Mouse (Mus musculus): ENCODE data around the gene Acoxl. TPM values are rescaled to one million over a fixed set of nuclear protein-coding genes. Genes with fewer than 3 reads are reported as not detected.

The Acoxl gene
- polyA plus RNA-seq, 1 experiment from 2014 or later, result not detected

DNA sequence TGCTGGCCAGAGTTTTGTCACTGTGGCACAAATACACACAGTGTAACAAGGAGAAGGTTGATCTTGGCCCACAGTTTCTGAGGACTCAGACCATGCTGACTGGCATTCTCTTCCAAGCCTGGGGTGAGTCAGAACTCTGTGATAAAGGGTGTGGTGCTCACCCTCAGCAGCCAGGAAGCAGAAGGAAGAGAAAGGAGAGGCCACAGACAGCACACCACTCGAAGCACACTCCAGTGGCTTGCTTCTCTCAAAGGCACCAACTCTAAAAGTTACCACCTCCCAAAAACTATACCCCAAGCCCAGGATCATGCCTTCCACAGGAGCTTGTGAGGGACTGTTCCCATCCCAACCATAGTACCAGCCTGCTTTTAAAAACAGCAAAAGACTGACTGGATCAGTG, 220.0 kb downstream of the Acoxl start:
- Histone ChIP-seq H3K9ac (replicated peaks; ENCODE audit: low read depth, low read length) (no peak overlapping the region), H3K27me3 (replicated peaks; ENCODE audit: control insufficient read depth, insufficient read depth, low read length) (no peaks in the 10 kb centered on the region), H3K4me3 (replicated peaks; ENCODE audit: low read length) (no peak overlapping the region), H3K36me3 (ENCODE audit: control insufficient read depth, insufficient read depth) (no peaks in the 10 kb centered on the region), H3K4me2 (ENCODE audit: low read length) (no peak overlapping the region), H3K4me1 (replicated peaks; ENCODE audit: control insufficient read depth, insufficient read depth, low read length) (no peaks in the 10 kb centered on the region), H3K27ac (ENCODE audit: low read length) (no peak overlapping the region), H3K9me3 (ENCODE audit: control insufficient read depth, low read length) (no peaks in the 10 kb centered on the region)
- WGBS, result 71% methylated on average over 1 of the region's 1 CpGs
- ATAC-seq, result no peak

DNA sequence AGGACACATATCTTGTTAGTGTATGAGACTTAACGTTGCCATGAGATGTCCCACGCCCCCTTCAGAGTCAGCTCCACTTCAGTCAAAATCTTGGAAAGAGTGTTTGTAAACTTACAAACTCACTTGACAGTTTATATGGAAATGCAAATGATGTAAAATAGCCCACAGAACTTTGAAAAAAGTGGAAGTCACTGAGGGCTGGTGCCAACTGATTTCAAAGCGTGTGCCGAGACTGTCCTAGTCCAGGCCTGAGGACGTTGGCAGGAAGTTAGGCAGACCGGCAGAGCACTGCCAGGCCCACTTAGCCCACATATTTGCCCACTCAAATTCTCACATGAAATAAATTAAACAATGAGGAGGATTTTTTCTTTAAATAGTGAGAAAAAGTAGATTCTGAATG, 221.5 kb downstream of the Acoxl start:
- no peak for ATAC-seq
- Histone ChIP-seq H3K4me2 (ENCODE audit: low read length) (no peak overlapping the region), H3K4me1 (replicated peaks; ENCODE audit: control insufficient read depth, insufficient read depth, low read length) (no peaks in the 10 kb centered on the region), H3K27me3 (replicated peaks; ENCODE audit: control insufficient read depth, insufficient read depth, low read length) (no peaks in the 10 kb centered on the region), H3K4me3 (replicated peaks; ENCODE audit: low read length) (no peak overlapping the region), H3K27ac (ENCODE audit: low read length) (no peak overlapping the region), H3K9ac (replicated peaks; ENCODE audit: low read depth, low read length) (no peak overlapping the region), H3K36me3 (ENCODE audit: control insufficient read depth, insufficient read depth) (no peaks in the 10 kb centered on the region), H3K9me3 (ENCODE audit: control insufficient read depth, low read length) (no peaks in the 10 kb centered on the region)
- 57% methylated on average over 6 of the region's 6 CpGs for WGBS

DNA sequence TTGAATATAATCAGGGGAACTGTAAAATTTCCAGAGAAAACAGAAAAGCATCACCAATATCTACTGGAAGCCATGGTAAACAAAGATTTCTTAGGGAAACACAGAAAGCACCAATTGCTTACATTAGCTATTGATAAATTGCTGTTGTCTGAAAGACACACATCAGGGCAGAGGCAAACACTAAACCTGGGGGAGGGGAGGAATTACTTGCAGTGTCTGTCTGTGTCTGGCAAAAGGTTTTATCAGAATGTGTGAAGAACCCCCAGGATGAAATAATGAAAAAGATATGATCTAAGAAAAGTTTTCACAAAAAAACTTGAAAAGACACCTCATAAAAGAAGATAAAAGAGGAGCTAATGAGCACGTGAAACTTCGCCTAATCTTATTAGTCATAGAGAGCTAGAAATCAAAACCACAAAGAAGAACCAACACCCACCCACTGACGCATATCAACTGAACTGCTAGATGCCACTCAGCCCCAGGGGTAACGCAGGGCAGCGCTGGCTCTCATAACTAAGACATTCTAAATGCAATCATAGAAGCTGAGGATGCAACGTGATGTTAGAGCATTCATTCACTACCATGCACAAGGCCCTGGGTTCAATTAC, 222.1 kb downstream of the Acoxl start:
- Histone ChIP-seq H3K4me3 (replicated peaks; ENCODE audit: low read length) (no peak overlapping the region), H3K36me3 (ENCODE audit: control insufficient read depth, insufficient read depth) (no peaks in the 10 kb centered on the region), H3K4me1 (replicated peaks; ENCODE audit: control insufficient read depth, insufficient read depth, low read length) (no peaks in the 10 kb centered on the region), H3K4me2 (ENCODE audit: low read length) (no peak overlapping the region), H3K9me3 (ENCODE audit: control insufficient read depth, low read length) (no peaks in the 10 kb centered on the region), H3K9ac (replicated peaks; ENCODE audit: low read depth, low read length) (no peak overlapping the region), H3K27ac (ENCODE audit: low read length) (no peak overlapping the region), H3K27me3 (replicated peaks; ENCODE audit: control insufficient read depth, insufficient read depth, low read length) (no peaks in the 10 kb centered on the region)
- no peak for ATAC-seq
- 37% methylated on average over 6 of the region's 6 CpGs for WGBS

DNA sequence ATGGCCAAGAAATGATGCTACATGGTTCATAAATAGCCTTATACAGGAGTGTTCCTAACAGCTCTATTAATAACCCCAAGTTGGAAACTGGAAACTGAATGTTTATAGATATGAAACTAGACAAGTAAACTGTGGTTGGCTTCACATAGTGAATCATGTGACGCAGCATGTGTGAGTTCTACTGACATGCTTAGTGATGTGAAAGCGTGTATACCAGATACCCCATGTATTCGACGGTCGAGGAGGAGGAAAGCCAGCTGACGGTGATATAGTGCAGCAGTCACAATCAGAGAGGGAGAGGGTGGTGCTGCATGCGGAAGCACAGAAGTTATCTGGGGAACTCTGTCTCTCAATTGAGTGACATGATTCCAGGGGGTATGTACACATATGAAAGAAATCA, 222.8 kb downstream of the Acoxl start:
- H3K9ac ChIP-seq (replicated peaks; ENCODE audit: low read depth, low read length), result no peak overlapping the region
- H3K9me3 ChIP-seq (ENCODE audit: control insufficient read depth, low read length), result no peaks in the 10 kb centered on the region
- no peak for ATAC-seq
- no peaks in the 10 kb centered on the region for H3K27me3 ChIP-seq (replicated peaks; ENCODE audit: control insufficient read depth, insufficient read depth, low read length)
- H3K4me3 ChIP-seq (replicated peaks; ENCODE audit: low read length), result no peak overlapping the region
- no peaks in the 10 kb centered on the region for H3K4me1 ChIP-seq (replicated peaks; ENCODE audit: control insufficient read depth, insufficient read depth, low read length)
- no peak overlapping the region for H3K4me2 ChIP-seq (ENCODE audit: low read length)
- H3K27ac ChIP-seq (ENCODE audit: low read length), result no peak overlapping the region
- 86% methylated on average over 7 of the region's 7 CpGs for WGBS
- H3K36me3 ChIP-seq (ENCODE audit: control insufficient read depth, insufficient read depth), result no peaks in the 10 kb centered on the region

DNA sequence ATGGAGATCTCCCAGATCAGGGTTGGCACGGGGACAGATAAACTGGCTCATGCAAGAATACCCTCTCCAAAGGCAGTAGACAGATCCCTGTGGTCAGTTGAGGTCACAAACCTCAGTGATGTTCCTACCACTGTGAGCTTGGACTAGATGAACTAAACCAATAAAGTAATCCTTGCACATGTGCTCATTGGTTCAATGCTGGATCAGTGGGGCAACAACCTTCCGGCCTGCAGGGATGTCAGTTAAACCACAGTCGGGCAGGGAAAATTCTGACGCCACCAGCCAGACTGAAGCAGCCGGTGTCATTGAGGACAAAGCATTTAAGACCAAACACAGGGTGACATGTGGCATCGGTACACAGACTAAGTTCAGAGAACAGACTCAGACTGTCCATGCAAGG, 224.1 kb downstream of the Acoxl start:
- Histone ChIP-seq H3K36me3 (ENCODE audit: control insufficient read depth, insufficient read depth) (no peaks in the 10 kb centered on the region), H3K27me3 (replicated peaks; ENCODE audit: control insufficient read depth, insufficient read depth, low read length) (no peaks in the 10 kb centered on the region), H3K9ac (replicated peaks; ENCODE audit: low read depth, low read length) (no peak overlapping the region), H3K27ac (ENCODE audit: low read length) (no peak overlapping the region), H3K4me2 (ENCODE audit: low read length) (no peak overlapping the region), H3K9me3 (ENCODE audit: control insufficient read depth, low read length) (no peaks in the 10 kb centered on the region), H3K4me1 (replicated peaks; ENCODE audit: control insufficient read depth, insufficient read depth, low read length) (no peaks in the 10 kb centered on the region), H3K4me3 (replicated peaks; ENCODE audit: low read length) (no peak overlapping the region)
- 94% methylated on average over 6 of the region's 6 CpGs for WGBS
- no peak for ATAC-seq

DNA sequence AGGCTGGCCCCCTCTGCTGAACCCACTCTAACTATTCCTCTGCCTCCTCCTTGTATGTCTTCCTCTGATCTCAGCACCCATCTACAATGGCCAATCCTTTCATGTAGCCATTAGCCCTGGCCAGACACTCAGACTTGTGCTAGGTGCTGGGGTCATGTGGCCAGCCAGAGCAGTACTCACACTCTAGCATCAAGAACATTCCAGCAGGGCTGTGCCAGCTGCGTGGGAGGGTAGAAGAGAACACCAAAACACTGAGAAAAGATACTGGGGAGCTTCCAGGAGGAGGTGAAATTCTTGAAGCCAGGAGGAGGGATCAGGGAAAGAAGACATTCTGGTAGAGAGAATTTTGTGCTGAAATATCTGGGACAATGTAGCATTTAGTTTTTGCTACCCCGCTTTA, 226.3 kb downstream of the Acoxl start:
- Histone ChIP-seq H3K9ac (replicated peaks; ENCODE audit: low read depth, low read length) (no peak overlapping the region), H3K27ac (ENCODE audit: low read length) (no peak overlapping the region), H3K36me3 (ENCODE audit: control insufficient read depth, insufficient read depth) (no peaks in the 10 kb centered on the region), H3K4me1 (replicated peaks; ENCODE audit: control insufficient read depth, insufficient read depth, low read length) (no peaks in the 10 kb centered on the region), H3K4me2 (ENCODE audit: low read length) (no peak overlapping the region), H3K9me3 (ENCODE audit: control insufficient read depth, low read length) (no peaks in the 10 kb centered on the region), H3K27me3 (replicated peaks; ENCODE audit: control insufficient read depth, insufficient read depth, low read length) (no peaks in the 10 kb centered on the region), H3K4me3 (replicated peaks; ENCODE audit: low read length) (no peak overlapping the region)
- no peak for ATAC-seq
- 90% methylated on average over 2 of the region's 2 CpGs for WGBS

DNA sequence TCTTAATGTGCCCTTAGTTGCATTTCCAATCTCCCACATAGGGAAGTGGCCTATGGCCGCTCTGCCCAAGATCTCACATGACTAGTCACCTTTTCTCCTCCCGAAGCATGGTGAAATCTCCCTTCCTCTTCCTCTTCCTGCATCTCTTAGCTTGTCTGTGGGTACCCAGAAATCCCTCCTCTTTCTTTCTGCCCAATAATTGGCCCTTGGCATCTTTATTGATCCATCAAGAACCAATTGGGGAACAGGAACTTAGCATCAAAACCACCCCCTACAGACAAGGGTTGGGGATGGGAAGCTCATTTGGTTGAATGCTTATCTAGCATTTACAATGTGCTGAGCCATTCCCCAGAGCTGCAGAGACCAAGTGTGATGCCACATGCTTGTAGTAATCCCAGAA, 226.9 kb downstream of the Acoxl start:
- no peaks in the 10 kb centered on the region for H3K27me3 ChIP-seq (replicated peaks; ENCODE audit: control insufficient read depth, insufficient read depth, low read length)
- no peaks in the 10 kb centered on the region for H3K36me3 ChIP-seq (ENCODE audit: control insufficient read depth, insufficient read depth)
- WGBS, result 87% methylated on average over 2 of the region's 2 CpGs
- ATAC-seq, result no peak
- H3K4me1 ChIP-seq (replicated peaks; ENCODE audit: control insufficient read depth, insufficient read depth, low read length), result no peaks in the 10 kb centered on the region
- no peak overlapping the region for H3K4me3 ChIP-seq (replicated peaks; ENCODE audit: low read length)
- H3K4me2 ChIP-seq (ENCODE audit: low read length), result no peak overlapping the region
- no peaks in the 10 kb centered on the region for H3K9me3 ChIP-seq (ENCODE audit: control insufficient read depth, low read length)
- H3K27ac ChIP-seq (ENCODE audit: low read length), result no peak overlapping the region
- H3K9ac ChIP-seq (replicated peaks; ENCODE audit: low read depth, low read length), result no peak overlapping the region

DNA sequence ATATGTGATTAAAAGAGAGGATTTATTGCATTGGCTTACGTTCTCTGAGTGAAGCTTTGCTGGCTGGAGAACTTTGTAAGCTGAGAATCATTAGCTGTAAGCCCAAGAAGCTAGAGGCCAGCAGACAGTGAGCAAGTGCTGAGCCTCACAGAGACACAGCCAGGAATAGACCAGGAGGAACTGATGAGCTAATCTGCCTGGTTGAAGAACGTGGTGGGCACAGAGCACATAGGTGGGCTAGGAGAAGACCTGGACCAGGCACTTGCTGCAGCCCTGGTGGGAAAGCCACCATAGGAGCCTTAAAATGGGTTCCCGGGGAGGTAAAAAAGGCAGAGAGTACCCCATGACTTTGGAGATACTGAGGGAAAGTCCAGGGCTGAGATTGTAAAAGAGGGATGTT, 228.5 kb downstream of the Acoxl start:
- Histone ChIP-seq H3K4me3 (replicated peaks; ENCODE audit: low read length) (no peak overlapping the region), H3K9ac (replicated peaks; ENCODE audit: low read depth, low read length) (no peak overlapping the region), H3K27ac (ENCODE audit: low read length) (no peak overlapping the region), H3K4me1 (replicated peaks; ENCODE audit: control insufficient read depth, insufficient read depth, low read length) (no peaks in the 10 kb centered on the region), H3K9me3 (ENCODE audit: control insufficient read depth, low read length) (no peaks in the 10 kb centered on the region), H3K27me3 (replicated peaks; ENCODE audit: control insufficient read depth, insufficient read depth, low read length) (no peaks in the 10 kb centered on the region), H3K36me3 (ENCODE audit: control insufficient read depth, insufficient read depth) (no peaks in the 10 kb centered on the region), H3K4me2 (ENCODE audit: low read length) (no peak overlapping the region)
- ATAC-seq, result no peak
- WGBS, result 77% methylated on average over 3 of the region's 3 CpGs

DNA sequence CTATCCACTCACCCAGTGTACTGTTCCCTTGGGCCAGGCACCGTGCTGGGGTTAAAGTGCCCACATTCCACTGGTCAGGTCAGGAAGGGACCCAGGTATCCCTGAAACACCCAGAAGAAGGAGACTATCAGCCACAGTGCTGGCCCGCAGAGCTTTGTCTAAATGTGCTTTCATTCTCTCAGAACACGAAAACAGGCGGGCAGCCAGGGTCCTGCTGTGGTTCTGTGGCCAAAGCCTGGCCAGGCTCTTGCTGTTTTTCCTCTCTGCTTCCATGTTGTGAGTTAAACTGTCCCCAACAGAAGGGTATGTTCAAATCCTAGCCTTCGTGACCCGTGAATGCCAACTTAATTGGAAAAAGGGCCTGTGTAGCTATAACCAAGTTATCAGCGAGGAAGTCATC, 228.9 kb downstream of the Acoxl start:
- 82% methylated on average over 7 of the region's 7 CpGs for WGBS
- no peak overlapping the region for H3K27ac ChIP-seq (ENCODE audit: low read length)
- no peaks in the 10 kb centered on the region for H3K36me3 ChIP-seq (ENCODE audit: control insufficient read depth, insufficient read depth)
- no peak overlapping the region for H3K9ac ChIP-seq (replicated peaks; ENCODE audit: low read depth, low read length)
- no peak overlapping the region for H3K4me2 ChIP-seq (ENCODE audit: low read length)
- no peaks in the 10 kb centered on the region for H3K27me3 ChIP-seq (replicated peaks; ENCODE audit: control insufficient read depth, insufficient read depth, low read length)
- no peaks in the 10 kb centered on the region for H3K9me3 ChIP-seq (ENCODE audit: control insufficient read depth, low read length)
- H3K4me3 ChIP-seq (replicated peaks; ENCODE audit: low read length), result no peak overlapping the region
- ATAC-seq, result no peak
- H3K4me1 ChIP-seq (replicated peaks; ENCODE audit: control insufficient read depth, insufficient read depth, low read length), result no peaks in the 10 kb centered on the region

DNA sequence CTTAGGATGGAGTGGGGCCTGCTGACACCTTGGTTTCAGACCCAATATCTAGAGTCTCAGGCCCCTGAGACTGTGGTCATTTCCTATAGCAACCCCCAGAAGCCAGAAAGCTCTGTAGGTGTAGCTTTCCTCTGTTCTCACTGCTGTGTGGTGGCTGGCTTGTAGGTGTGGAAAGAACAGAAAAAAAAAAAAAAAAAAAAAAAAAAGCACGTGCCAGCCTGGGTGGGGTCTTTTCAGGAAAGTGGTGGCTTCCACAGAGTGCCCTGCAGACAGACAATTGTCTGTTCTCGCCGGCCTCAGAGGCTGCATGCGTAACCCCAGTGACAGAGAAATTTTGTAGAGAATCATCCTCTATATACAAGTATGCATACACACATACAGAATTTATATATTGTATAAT, 229.5 kb downstream of the Acoxl start:
- 72% methylated on average over 4 of the region's 4 CpGs for WGBS
- H3K4me3 ChIP-seq (replicated peaks; ENCODE audit: low read length), result no peak overlapping the region
- no peaks in the 10 kb centered on the region for H3K27me3 ChIP-seq (replicated peaks; ENCODE audit: control insufficient read depth, insufficient read depth, low read length)
- H3K4me2 ChIP-seq (ENCODE audit: low read length), result no peak overlapping the region
- no peak overlapping the region for H3K9ac ChIP-seq (replicated peaks; ENCODE audit: low read depth, low read length)
- H3K27ac ChIP-seq (ENCODE audit: low read length), result no peak overlapping the region
- no peaks in the 10 kb centered on the region for H3K9me3 ChIP-seq (ENCODE audit: control insufficient read depth, low read length)
- H3K36me3 ChIP-seq (ENCODE audit: control insufficient read depth, insufficient read depth), result no peaks in the 10 kb centered on the region
- ATAC-seq, result no peak
- no peaks in the 10 kb centered on the region for H3K4me1 ChIP-seq (replicated peaks; ENCODE audit: control insufficient read depth, insufficient read depth, low read length)

All from forebrain, embryonic 16.5 days (tissue).